Mouse (Mus musculus) lung, postnatal 0 days (tissue): ENCODE data around the gene Slc7a14. TPM values are rescaled to one million over a fixed set of nuclear protein-coding genes. Genes with fewer than 3 reads are reported as not detected.

Experiments used
- ATAC-seq: fragments of 200-750 bp; cut with Nextera tagmentation; 2 replicates; pipeline ENCODE4 v1.8.0; 2017; ENCODE audit warnings: moderate library complexity
- DNase-seq: peaks from one replicate; pipeline ENCODE4 v3.0.0-alpha.2; 2016; ENCODE audit warnings: low spot score
- H3K27ac ChIP-seq: fragments of 300-500 bp; sonication (generic); 2 replicates; pipeline ENCODE4 v1.5.1; 2014; ENCODE audit warnings: antibody characterized with exemption, mild to moderate bottlenecking, low read length, mixed read lengths
- H3K27me3 ChIP-seq: fragments of 300-500 bp; sonication (generic); replicated peaks from 2 replicates; pipeline ENCODE4 v1.6.1; 2014; ENCODE audit warnings: low read length, mixed read lengths; ENCODE audit not compliant: insufficient read depth
- H3K36me3 ChIP-seq: fragments of 300-500 bp; sonication (generic); 2 replicates; pipeline ENCODE4 v1.6.1; 2014; ENCODE audit warnings: low read length, mixed read lengths; ENCODE audit not compliant: insufficient read depth
- H3K4me1 ChIP-seq: fragments of 300-500 bp; sonication (generic); 2 replicates; pipeline ENCODE4 v1.6.1; 2014; ENCODE audit warnings: antibody characterized with exemption, low read depth, low read length, mixed read lengths; ENCODE audit not compliant: insufficient read depth
- H3K4me2 ChIP-seq: fragments of 300-500 bp; sonication (generic); replicated peaks from 2 replicates; pipeline ENCODE4 v1.6.1; 2014; ENCODE audit warnings: low read depth, mild to moderate bottlenecking, low read length, moderate library complexity, mixed read lengths
- H3K4me3 ChIP-seq: fragments of 300-500 bp; sonication (generic); 2 replicates; pipeline ENCODE4 v1.5.1; 2014; ENCODE audit warnings: low read depth, low read length
- H3K9ac ChIP-seq: fragments of 300-500 bp; sonication (generic); replicated peaks from 2 replicates; pipeline ENCODE4 v1.6.1; 2014; ENCODE audit warnings: low read depth, mild to moderate bottlenecking
- H3K9me3 ChIP-seq: fragments of 300-500 bp; sonication (generic); 2 replicates; pipeline ENCODE4 v1.6.1; 2016; ENCODE audit warnings: low read length, mixed read lengths
- CTCF ChIP-seq: IDR thresholded peaks from 2 replicates; pipeline ENCODE4 v1.5.1; 2016; ENCODE audit warnings: antibody characterized with exemption, mild to moderate bottlenecking
- EP300 ChIP-seq: IDR thresholded peaks from 2 replicates; pipeline ENCODE4 v1.6.1; 2016; ENCODE audit warnings: antibody characterized with exemption, mild to moderate bottlenecking, control low read depth
- WGBS: fragments of 180-500 bp; shearing (Covaris S2); extraction: QIAGEN DNeasy Blood & Tissue Kit; methylation state at CpG from one replicate; pipeline ENCODE4 v1.1.7; 2014; 5-methylcytosine and 5-hydroxymethylcytosine counted together
- polyA plus RNA-seq: library from polyadenylated mRNA; unstranded; fragments of >200 nt; fragmentation: Nextera tagmentation; extraction: Ambion mirVana; gene quantifications from 2 replicates; pipeline ENCODE4 v1.2.1, GENCODE M21; 2015

Slc7a14 gene
- polyA plus RNA-seq, 1 experiment from 2014 or later: 0.07 TPM

- ATAC-seq (no peak), DNase-seq (no peak)
- Histone ChIP-seq H3K4me2 (no peak overlapping the region), H3K36me3 (no peaks in the 10 kb centered on the region), H3K27ac (no peak overlapping the region), H3K4me3 (no peak overlapping the region), H3K9ac (no peak overlapping the region), H3K4me1 (no peaks in the 10 kb centered on the region), H3K27me3 (no peaks in the 10 kb centered on the region), H3K9me3 (no peaks in the 10 kb centered on the region)
- 69% methylated on average over 10 of the region's 10 CpGs for WGBS
- TF ChIP-seq EP300 (no peak), CTCF (no peak)
Measured at GRCm38 (mm10) chr3:31217523-31217922, 92.7 kb downstream of the Slc7a14 start.

DNA sequence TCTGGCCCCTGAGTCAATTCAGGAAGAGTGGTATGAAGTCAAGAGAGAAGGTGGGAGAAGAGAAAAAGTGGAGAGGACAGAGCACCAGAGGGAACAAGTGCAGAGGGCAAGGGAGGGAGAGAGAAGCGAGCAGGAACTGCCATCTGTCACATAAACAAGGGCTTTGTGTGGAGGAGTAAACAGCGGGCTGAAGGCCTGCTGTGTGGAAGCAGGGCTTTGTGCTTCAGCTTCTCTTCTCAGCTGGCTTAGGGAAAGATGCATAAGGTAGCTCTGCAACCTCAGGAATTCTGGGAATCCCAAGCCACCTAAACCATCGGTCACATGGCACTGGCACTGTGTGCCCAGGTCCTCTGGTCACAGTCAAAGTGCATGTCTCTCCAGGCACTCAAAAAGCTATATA, 96.4 kb downstream of the Slc7a14 start:
- H3K27me3 ChIP-seq: no peaks in the 10 kb centered on the region
- H3K4me2 ChIP-seq: no peak overlapping the region
- H3K9me3 ChIP-seq: no peaks in the 10 kb centered on the region
- H3K9ac ChIP-seq: no peak overlapping the region
- TF ChIP-seq CTCF (no peak), EP300 (no peak)
- 30% methylated on average over 3 of the region's 3 CpGs for WGBS
- no peaks in the 10 kb centered on the region for H3K4me1 ChIP-seq
- H3K36me3 ChIP-seq: no peaks in the 10 kb centered on the region
- ATAC-seq (no peak), DNase-seq (no peak)
- no peak overlapping the region for H3K4me3 ChIP-seq
- H3K27ac ChIP-seq: no peak overlapping the region

DNA sequence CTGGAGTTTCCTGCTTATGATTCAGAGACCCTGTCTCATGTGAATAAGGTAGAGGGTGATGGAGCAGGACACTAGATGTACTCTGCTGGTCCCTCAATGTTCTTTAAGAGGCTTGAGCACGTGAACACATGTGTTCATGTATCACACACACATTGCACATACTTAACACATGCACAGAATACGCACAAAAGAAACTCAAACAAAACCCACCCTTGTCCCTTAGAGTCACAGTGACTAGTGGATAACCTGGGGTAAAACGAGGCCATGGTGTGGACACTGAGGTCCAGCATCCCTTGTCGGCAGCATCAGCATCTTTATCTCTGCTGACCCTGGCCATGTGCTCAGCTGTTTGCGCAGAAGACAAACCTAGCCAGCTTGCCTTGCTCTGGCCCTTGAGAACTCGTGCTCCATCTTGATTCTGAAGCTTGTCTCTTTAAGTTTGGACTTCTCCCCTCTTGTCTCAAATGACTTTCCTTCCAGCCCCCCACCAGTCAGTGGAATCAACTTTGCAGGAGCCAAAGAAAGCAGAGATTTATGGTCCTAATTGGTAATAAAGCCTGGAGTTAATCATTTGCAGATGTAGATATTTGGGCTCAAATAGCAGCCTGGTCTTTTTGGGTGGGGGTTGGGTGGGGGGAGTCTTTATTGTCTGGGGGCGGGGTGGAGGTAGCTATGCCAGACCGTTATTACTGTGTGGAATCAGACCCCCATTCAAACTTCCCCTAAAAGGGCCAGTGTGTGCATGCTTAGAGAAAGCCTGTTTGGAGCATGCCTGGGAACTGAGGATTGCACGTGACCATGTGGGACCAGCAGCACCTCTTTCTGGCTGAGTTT, 97.8 kb downstream of the Slc7a14 start:
- Histone ChIP-seq H3K4me3 (no peak overlapping the region), H3K36me3 (no peaks in the 10 kb centered on the region), H3K4me1 (no peaks in the 10 kb centered on the region), H3K4me2 (no peak overlapping the region), H3K27ac (no peak overlapping the region), H3K9ac (no peak overlapping the region), H3K9me3 (no peaks in the 10 kb centered on the region), H3K27me3 (no peaks in the 10 kb centered on the region)
- no peak for TF ChIP-seq EP300
- TF ChIP-seq CTCF: no peak
- DNase-seq (no peak), ATAC-seq (no peak)
- WGBS: 52% methylated on average over 9 of the region's 9 CpGs

GRCm38 (mm10) chr3:31209001-31209400, 101.2 kb downstream of the Slc7a14 start:
- Histone ChIP-seq H3K9me3 (no peaks in the 10 kb centered on the region), H3K27me3 (no peaks in the 10 kb centered on the region), H3K4me2 (peak overlapping the region; percentile 22; the same call in 1 of the 2 replicates), H3K27ac (no peak overlapping the region), H3K4me1 (no peaks in the 10 kb centered on the region), H3K36me3 (no peaks in the 10 kb centered on the region), H3K9ac (no peak overlapping the region), H3K4me3 (no peak overlapping the region)
- WGBS: 9% methylated on average over 19 of the region's 19 CpGs
- ATAC-seq (no peak), DNase-seq (no peak)
- no peak for TF ChIP-seq CTCF
- no peak for TF ChIP-seq EP300

DNA sequence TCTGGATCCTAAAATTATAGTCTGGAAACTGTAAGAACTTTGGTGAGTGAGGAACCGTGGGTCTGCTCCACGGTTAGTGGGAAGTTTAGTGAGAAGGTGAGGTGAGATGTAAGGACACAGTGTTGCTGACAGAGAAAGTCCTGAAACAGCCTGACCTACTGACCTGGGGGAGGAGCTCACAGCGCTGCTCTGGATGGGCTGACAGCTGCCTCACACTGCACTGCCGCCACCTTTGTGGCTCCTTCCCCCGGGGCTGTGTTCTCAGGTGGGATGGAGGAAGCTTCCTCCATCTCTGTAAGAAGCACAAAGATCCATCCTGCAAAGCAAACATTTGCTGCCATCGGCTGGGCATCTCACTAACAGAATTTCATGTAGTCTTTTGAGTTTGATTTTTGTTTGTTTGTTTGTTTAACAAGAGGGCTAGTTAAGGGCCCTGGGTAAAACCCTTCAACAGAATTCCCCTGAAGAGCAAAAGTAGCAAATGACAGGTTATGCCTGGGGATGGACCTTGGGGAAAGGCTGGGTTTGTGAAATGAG, 101.7 kb downstream of the Slc7a14 start:
- H3K27me3 ChIP-seq: no peaks in the 10 kb centered on the region
- H3K27ac ChIP-seq: no peak overlapping the region
- no peak overlapping the region for H3K9ac ChIP-seq
- no peak overlapping the region for H3K4me3 ChIP-seq
- 11% methylated on average over 6 of the region's 6 CpGs for WGBS
- no peak for ATAC-seq
- no peaks in the 10 kb centered on the region for H3K9me3 ChIP-seq
- no peaks in the 10 kb centered on the region for H3K36me3 ChIP-seq
- H3K4me1 ChIP-seq: no peaks in the 10 kb centered on the region
- DNase-seq: no peak
- H3K4me2 ChIP-seq: no peak overlapping the region
- no peak for TF ChIP-seq EP300
- TF ChIP-seq CTCF: no peak

- Histone ChIP-seq H3K36me3 (no peaks in the 10 kb centered on the region), H3K27ac (no peak overlapping the region), H3K4me3 (no peak overlapping the region), H3K9me3 (no peaks in the 10 kb centered on the region), H3K27me3 (no peaks in the 10 kb centered on the region), H3K4me2 (no peak overlapping the region), H3K4me1 (no peaks in the 10 kb centered on the region), H3K9ac (no peak overlapping the region)
- 24% methylated on average over 4 of the region's 4 CpGs for WGBS
- TF ChIP-seq EP300 (no peak), CTCF (no peak)
- DNase-seq: peak; percentile 23
- no peak for ATAC-seq
Measured at GRCm38 (mm10) chr3:31208046-31208445, 102.1 kb downstream of the Slc7a14 start.
